Mouse (Mus musculus) CD4-positive naive resting alpha-beta T cell, adult 57 days (primary cell): ENCODE data around the gene Manf. TPM values are rescaled to one million over a fixed set of nuclear protein-coding genes. Genes with fewer than 3 reads are reported as not detected.

ENCODE experiments used
- total RNA-seq: library from RNA; stranded (reverse); gene quantifications from one replicate; pipeline ENCODE4 v1.2.4, GENCODE M21; 2023

The Manf gene
- 114 TPM for total RNA-seq

GRCm38 (mm10) chr9:106891829-106892551 lies at the start of gene Manf:
Manf (minus strand) TSS chr9:106891979.

DNA sequence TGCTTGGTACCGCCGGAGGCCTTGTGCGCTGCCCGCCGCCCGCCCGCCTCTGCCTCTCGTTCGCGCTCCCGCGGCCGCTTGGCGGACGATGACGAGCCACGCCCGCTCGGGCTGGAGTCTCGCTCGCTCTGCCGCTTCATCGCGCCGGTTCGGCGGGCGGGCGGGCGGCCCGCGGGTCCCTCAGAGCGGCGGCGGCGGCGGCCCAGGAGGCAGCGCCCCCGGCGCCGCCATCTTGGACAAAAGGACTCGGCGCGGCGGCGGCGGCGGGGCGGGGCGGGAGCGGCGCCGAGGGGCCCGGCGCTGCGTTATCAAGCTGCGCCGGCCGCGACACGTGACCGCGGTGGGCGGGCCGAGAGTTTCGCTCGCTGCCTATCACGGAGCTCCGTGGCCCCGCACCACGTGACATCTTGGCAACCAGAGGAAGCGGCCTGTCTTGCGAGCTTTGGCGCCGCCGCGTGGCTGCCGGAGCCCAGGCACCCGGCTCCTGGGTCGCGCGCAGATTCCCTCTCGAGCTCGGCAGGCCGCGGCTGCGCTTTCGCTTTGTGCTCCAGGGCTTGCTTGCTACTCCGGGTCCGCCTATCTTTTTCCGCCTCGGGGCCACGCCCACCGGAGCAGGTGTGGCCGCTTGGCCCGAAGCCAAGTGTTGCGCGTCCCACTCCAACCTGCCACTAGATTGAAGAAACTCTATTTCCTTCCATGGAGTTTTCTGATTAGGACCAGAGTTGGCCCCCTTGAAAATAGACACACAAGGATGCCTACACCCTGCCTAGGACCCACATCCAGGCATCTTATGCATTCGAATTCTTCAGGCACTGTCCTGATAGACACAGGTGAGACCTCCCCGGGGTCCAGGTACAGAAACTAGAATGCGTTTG lies 4.7 kb downstream of the Manf start, which contains the start of gene Rbm15b:
Gene Rbm15b (minus strand): TSS at position 601 of the 875 bp plus-strand sequence.

DNA sequence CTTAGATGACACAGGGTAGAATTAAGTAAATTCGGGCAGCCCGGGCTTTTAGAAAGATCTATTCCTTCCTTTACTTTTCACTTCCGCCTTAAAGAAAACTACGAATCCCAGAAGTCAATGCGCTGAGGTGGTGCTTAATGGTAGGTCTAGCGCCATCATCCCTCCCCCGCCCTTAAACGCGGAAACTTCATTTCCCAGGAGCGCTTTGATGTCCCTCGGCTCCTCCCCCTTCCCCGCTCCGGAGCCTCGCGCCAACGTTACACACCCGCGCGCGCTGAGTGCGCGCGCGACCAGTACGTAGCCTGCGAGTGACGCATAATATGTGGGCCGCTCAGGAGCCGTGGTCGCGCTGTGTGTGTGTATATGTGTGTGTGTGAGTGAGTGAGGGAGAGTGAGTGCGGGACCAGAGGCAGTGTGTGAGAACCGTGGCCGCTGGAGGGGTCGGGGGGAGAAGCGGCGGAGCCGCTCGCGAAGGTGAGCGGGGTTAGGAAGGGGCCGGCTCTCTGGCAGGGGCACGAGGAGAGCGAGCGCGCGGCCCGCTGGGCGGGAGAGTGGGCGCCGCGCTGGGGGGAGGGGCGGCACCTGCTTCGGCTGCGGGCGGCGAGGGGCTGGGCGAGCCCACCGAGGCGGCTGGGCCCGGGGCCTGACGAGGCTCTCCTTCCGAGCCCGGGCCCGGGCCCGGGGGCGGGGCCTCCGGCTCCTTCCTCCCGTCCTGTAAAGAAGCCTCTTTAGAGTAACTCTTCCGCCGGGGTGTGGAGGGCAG lies 70.0 kb downstream of the Manf start, which contains the start of gene Dcaf1:
Gene Dcaf1 (plus strand): TSS at position 257 of the 763 bp plus-strand sequence.

DNA sequence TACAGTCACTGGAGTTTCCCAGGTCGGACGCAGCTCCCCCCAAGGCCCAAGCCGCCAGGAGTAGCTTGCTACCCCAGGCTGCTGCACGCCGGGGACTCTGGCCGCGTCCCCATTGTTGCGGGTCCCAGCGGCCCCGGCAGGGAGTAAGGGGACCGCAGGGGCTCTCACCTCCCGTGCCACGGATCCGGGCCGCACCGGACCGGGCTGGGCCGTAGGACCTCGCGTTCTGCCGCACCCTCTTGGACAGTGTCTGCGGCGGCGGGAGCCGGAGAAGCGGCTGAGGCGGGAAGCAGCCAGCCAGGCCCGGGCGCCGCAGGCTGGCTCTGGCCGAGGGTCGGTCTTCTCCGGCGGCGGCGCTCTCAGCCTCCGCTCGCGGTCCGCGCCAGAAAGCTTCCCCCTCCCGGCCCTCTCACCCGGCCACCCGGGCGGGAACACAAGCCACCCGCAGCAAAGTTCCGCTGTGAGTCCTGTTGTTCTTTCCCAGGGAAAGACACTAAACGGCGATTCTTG lies 102.9 kb downstream of the Manf start, which contains the start of gene Rad54l2:
Gene Rad54l2 (minus strand): TSS at position 383 of the 510 bp plus-strand sequence.

Other genes with a start within 250 kb of the Manf start
- 0.53 TPM for gene Grm2, start 235.9 kb downstream of the Manf start, total RNA-seq
- gene Tex264, start 206.1 kb downstream of the Manf start, total RNA-seq = 73.4 TPM
- 34.2 TPM for gene Rad54l2, start 102.8 kb downstream of the Manf start, total RNA-seq
- 45.8 TPM for gene Dcaf1, start 70.1 kb downstream of the Manf start, total RNA-seq
- gene Rbm15b, start 4.6 kb downstream of the Manf start, total RNA-seq = 47.8 TPM